Mouse (Mus musculus) c-Kit-negative CD71-positive TER-119-positive erythroid progenitor cells, embryonic 14.5 days (primary cell): ENCODE results near the gene Tshz2.

ENCODE experiments used
- DNase-seq: peaks from one replicate; pipeline ENCODE4 v3.0.0-alpha.2; 2013; ENCODE audit warnings: low read depth, low spot score

Tshz2 gene

GRCm38 (mm10) chr2:170041101-170041500 is 408.3 kb downstream of the Tshz2 start:
- DNase-seq: no peak

- DNase-seq: no peak
Observed at GRCm38 (mm10) chr2:170042471-170043213, 409.8 kb downstream of the Tshz2 start.

- DNase-seq: no peak
Observed at GRCm38 (mm10) chr2:170043290-170043689, 410.5 kb downstream of the Tshz2 start.

GRCm38 (mm10) chr2:170045896-170046295 is 413.1 kb downstream of the Tshz2 start:
- no peak for DNase-seq

GRCm38 (mm10) chr2:170046371-170047145 is 413.7 kb downstream of the Tshz2 start:
- DNase-seq: no peak

- no peak for DNase-seq
Observed at GRCm38 (mm10) chr2:170048831-170049230, 416.0 kb downstream of the Tshz2 start.

GRCm38 (mm10) chr2:170050651-170051050 is 417.8 kb downstream of the Tshz2 start:
- no peak for DNase-seq

GRCm38 (mm10) chr2:170051441-170051840 is 418.6 kb downstream of the Tshz2 start:
- no peak for DNase-seq

GRCm38 (mm10) chr2:170054943-170055342 is 422.1 kb downstream of the Tshz2 start:
- no peak for DNase-seq

GRCm38 (mm10) chr2:170055413-170055812 is 422.6 kb downstream of the Tshz2 start:
- DNase-seq: peak; percentile 44

GRCm38 (mm10) chr2:170058774-170059173 is 426.0 kb downstream of the Tshz2 start:
- no peak for DNase-seq

GRCm38 (mm10) chr2:170060066-170060465 is 427.3 kb downstream of the Tshz2 start:
- peak; percentile 25 for DNase-seq

GRCm38 (mm10) chr2:170062378-170062777 is 429.6 kb downstream of the Tshz2 start:
- no peak for DNase-seq

- no peak for DNase-seq
Observed at GRCm38 (mm10) chr2:170069976-170070375, 437.2 kb downstream of the Tshz2 start.

- no peak for DNase-seq
Observed at GRCm38 (mm10) chr2:170070641-170071241, 437.9 kb downstream of the Tshz2 start.

- DNase-seq: no peak
Observed at GRCm38 (mm10) chr2:170076941-170077490, 444.2 kb downstream of the Tshz2 start.

- no peak for DNase-seq
Observed at GRCm38 (mm10) chr2:170078041-170078440, 445.2 kb downstream of the Tshz2 start.

- DNase-seq: no peak
Observed at GRCm38 (mm10) chr2:170078442-170079017, 445.7 kb downstream of the Tshz2 start.

GRCm38 (mm10) chr2:170091563-170092443 is 459.0 kb downstream of the Tshz2 start:
- DNase-seq: no peak

GRCm38 (mm10) chr2:170094220-170094619 is 461.4 kb downstream of the Tshz2 start:
- DNase-seq: no peak

GRCm38 (mm10) chr2:170094871-170095270 is 462.1 kb downstream of the Tshz2 start:
- DNase-seq: no peak
